Mouse (Mus musculus): ENCODE data around the gene Fndc5. TPM values are rescaled to one million over a fixed set of nuclear protein-coding genes. Genes with fewer than 3 reads are reported as not detected.

Gene Fndc5
- polyA plus RNA-seq, 1 experiment from 2014 or later: 29.1 TPM

- WGBS: 79% methylated on average over 13 of the region's 13 CpGs
- H3K36me3 ChIP-seq (ENCODE audit: control insufficient read depth, insufficient read depth, low read length): peaks cover 46% of the 10 kb centered on the region
- H3K27ac ChIP-seq (replicated peaks; ENCODE audit: low read depth, low read length): peak overlapping the region; percentile 2; the same call in 1 of the 2 replicates
- no peaks in the 10 kb centered on the region for H3K27me3 ChIP-seq (replicated peaks; ENCODE audit: control insufficient read depth, insufficient read depth, low read length)
- H3K4me1 ChIP-seq (ENCODE audit: control insufficient read depth, insufficient read depth, low read length): peaks cover 15% of the 10 kb centered on the region
- no peak overlapping the region for H3K9ac ChIP-seq (ENCODE audit: low read depth, low read length)
- DNase-seq (ENCODE audit: low spot score) (no peak), ATAC-seq (ENCODE audit: low read depth) (no peak)
- no peak overlapping the region for H3K4me3 ChIP-seq (ENCODE audit: low read depth, low read length)
- H3K9me3 ChIP-seq (ENCODE audit: control insufficient read depth, low read length): no peaks in the 10 kb centered on the region
- no peak overlapping the region for H3K4me2 ChIP-seq (ENCODE audit: low read depth, low read length)
Measured at GRCm38 (mm10) chr4:129147552-129148103, 10.8 kb downstream of the Fndc5 start.

- peaks cover 58% of the 10 kb centered on the region for H3K36me3 ChIP-seq (ENCODE audit: control insufficient read depth, insufficient read depth, low read length)
- WGBS: 68% methylated on average over 1 of the region's 1 CpGs
Measured at GRCm38 (mm10) chr4:129149321-129149720, 12.5 kb downstream of the Fndc5 start.

GRCm38 (mm10) chr4:129151276-129151811, 14.5 kb downstream of the Fndc5 start:
- Histone ChIP-seq H3K27me3 (replicated peaks; ENCODE audit: control insufficient read depth, insufficient read depth, low read length) (no peaks in the 10 kb centered on the region), H3K36me3 (ENCODE audit: control insufficient read depth, insufficient read depth, low read length) (peaks cover 78% of the 10 kb centered on the region), H3K4me1 (ENCODE audit: control insufficient read depth, insufficient read depth, low read length) (no peaks in the 10 kb centered on the region), H3K4me2 (ENCODE audit: low read depth, low read length) (no peak overlapping the region), H3K4me3 (ENCODE audit: low read depth, low read length) (no peak overlapping the region), H3K9me3 (ENCODE audit: control insufficient read depth, low read length) (no peaks in the 10 kb centered on the region), H3K27ac (replicated peaks; ENCODE audit: low read depth, low read length) (no peak overlapping the region), H3K9ac (ENCODE audit: low read depth, low read length) (no peak overlapping the region)
- WGBS: 88% methylated on average over 4 of the region's 4 CpGs
- no peak for ATAC-seq (ENCODE audit: low read depth)
- DNase-seq (ENCODE audit: low spot score): no peak

More at GRCm38 (mm10) chr4:129149321-129149720, 12.5 kb downstream of the Fndc5 start:
- DNase-seq (ENCODE audit: low spot score) (no peak), ATAC-seq (ENCODE audit: low read depth) (no peak)
- H3K27me3 ChIP-seq (replicated peaks; ENCODE audit: control insufficient read depth, insufficient read depth, low read length): no peaks in the 10 kb centered on the region
- peaks cover 7% of the 10 kb centered on the region for H3K4me1 ChIP-seq (ENCODE audit: control insufficient read depth, insufficient read depth, low read length)
- H3K9me3 ChIP-seq (ENCODE audit: control insufficient read depth, low read length): no peaks in the 10 kb centered on the region
- H3K27ac ChIP-seq (replicated peaks; ENCODE audit: low read depth, low read length): no peak overlapping the region
- H3K4me3 ChIP-seq (ENCODE audit: low read depth, low read length): no peak overlapping the region
- no peak overlapping the region for H3K4me2 ChIP-seq (ENCODE audit: low read depth, low read length)
- H3K9ac ChIP-seq (ENCODE audit: low read depth, low read length): no peak overlapping the region

- DNase-seq (ENCODE audit: low spot score): no peak
- H3K4me3 ChIP-seq (ENCODE audit: low read depth, low read length): no peak overlapping the region
- H3K4me1 ChIP-seq (ENCODE audit: control insufficient read depth, insufficient read depth, low read length): no peaks in the 10 kb centered on the region
- no peaks in the 10 kb centered on the region for H3K9me3 ChIP-seq (ENCODE audit: control insufficient read depth, low read length)
- H3K9ac ChIP-seq (ENCODE audit: low read depth, low read length): no peak overlapping the region
- no peak overlapping the region for H3K4me2 ChIP-seq (ENCODE audit: low read depth, low read length)
- no peaks in the 10 kb centered on the region for H3K27me3 ChIP-seq (replicated peaks; ENCODE audit: control insufficient read depth, insufficient read depth, low read length)
- no peak for ATAC-seq (ENCODE audit: low read depth)
- WGBS: 87% methylated on average over 5 of the region's 5 CpGs
- peaks cover 79% of the 10 kb centered on the region for H3K36me3 ChIP-seq (ENCODE audit: control insufficient read depth, insufficient read depth, low read length)
- H3K27ac ChIP-seq (replicated peaks; ENCODE audit: low read depth, low read length): no peak overlapping the region
Measured at GRCm38 (mm10) chr4:129157541-129157940, 20.7 kb downstream of the Fndc5 start.

GRCm38 (mm10) chr4:129158549-129158948, 21.8 kb downstream of the Fndc5 start:
- no peak for DNase-seq (ENCODE audit: low spot score)
- 70% methylated on average over 3 of the region's 3 CpGs for WGBS
- Histone ChIP-seq H3K4me3 (ENCODE audit: low read depth, low read length) (no peak overlapping the region), H3K27me3 (replicated peaks; ENCODE audit: control insufficient read depth, insufficient read depth, low read length) (no peaks in the 10 kb centered on the region), H3K27ac (replicated peaks; ENCODE audit: low read depth, low read length) (no peak overlapping the region), H3K4me2 (ENCODE audit: low read depth, low read length) (no peak overlapping the region), H3K4me1 (ENCODE audit: control insufficient read depth, insufficient read depth, low read length) (no peaks in the 10 kb centered on the region), H3K36me3 (ENCODE audit: control insufficient read depth, insufficient read depth, low read length) (peaks cover 73% of the 10 kb centered on the region), H3K9ac (ENCODE audit: low read depth, low read length) (no peak overlapping the region), H3K9me3 (ENCODE audit: control insufficient read depth, low read length) (no peaks in the 10 kb centered on the region)
- ATAC-seq (ENCODE audit: low read depth): no peak

- H3K9me3 ChIP-seq (ENCODE audit: control insufficient read depth, low read length): no peaks in the 10 kb centered on the region
- H3K4me1 ChIP-seq (ENCODE audit: control insufficient read depth, insufficient read depth, low read length): no peaks in the 10 kb centered on the region
- no peak overlapping the region for H3K4me2 ChIP-seq (ENCODE audit: low read depth, low read length)
- 100% methylated on average over 1 of the region's 1 CpGs for WGBS
- DNase-seq (ENCODE audit: low spot score): no peak
- H3K27ac ChIP-seq (replicated peaks; ENCODE audit: low read depth, low read length): no peak overlapping the region
- no peak overlapping the region for H3K4me3 ChIP-seq (ENCODE audit: low read depth, low read length)
- no peaks in the 10 kb centered on the region for H3K27me3 ChIP-seq (replicated peaks; ENCODE audit: control insufficient read depth, insufficient read depth, low read length)
- H3K36me3 ChIP-seq (ENCODE audit: control insufficient read depth, insufficient read depth, low read length): peaks cover 67% of the 10 kb centered on the region
- no peak for ATAC-seq (ENCODE audit: low read depth)
- H3K9ac ChIP-seq (ENCODE audit: low read depth, low read length): no peak overlapping the region
Measured at GRCm38 (mm10) chr4:129161076-129161475, 24.3 kb downstream of the Fndc5 start.

GRCm38 (mm10) chr4:129161581-129162255, 24.9 kb downstream of the Fndc5 start:
- Histone ChIP-seq H3K9ac (ENCODE audit: low read depth, low read length) (no peak overlapping the region), H3K27ac (replicated peaks; ENCODE audit: low read depth, low read length) (no peak overlapping the region), H3K27me3 (replicated peaks; ENCODE audit: control insufficient read depth, insufficient read depth, low read length) (no peaks in the 10 kb centered on the region), H3K4me3 (ENCODE audit: low read depth, low read length) (no peak overlapping the region), H3K4me1 (ENCODE audit: control insufficient read depth, insufficient read depth, low read length) (no peaks in the 10 kb centered on the region), H3K9me3 (ENCODE audit: control insufficient read depth, low read length) (no peaks in the 10 kb centered on the region), H3K36me3 (ENCODE audit: control insufficient read depth, insufficient read depth, low read length) (peaks cover 66% of the 10 kb centered on the region), H3K4me2 (ENCODE audit: low read depth, low read length) (no peak overlapping the region)
- ATAC-seq (ENCODE audit: low read depth): no peak
- no peak for DNase-seq (ENCODE audit: low spot score)
- 82% methylated on average over 4 of the region's 4 CpGs for WGBS

GRCm38 (mm10) chr4:129172529-129172928, 35.7 kb downstream of the Fndc5 start:
- DNase-seq (ENCODE audit: low spot score): no peak
- H3K9ac ChIP-seq (ENCODE audit: low read depth, low read length): no peak overlapping the region
- no peaks in the 10 kb centered on the region for H3K27me3 ChIP-seq (replicated peaks; ENCODE audit: control insufficient read depth, insufficient read depth, low read length)
- no peaks in the 10 kb centered on the region for H3K9me3 ChIP-seq (ENCODE audit: control insufficient read depth, low read length)
- H3K36me3 ChIP-seq (ENCODE audit: control insufficient read depth, insufficient read depth, low read length): peaks cover 82% of the 10 kb centered on the region
- no peaks in the 10 kb centered on the region for H3K4me1 ChIP-seq (ENCODE audit: control insufficient read depth, insufficient read depth, low read length)
- ATAC-seq (ENCODE audit: low read depth): no peak
- H3K27ac ChIP-seq (replicated peaks; ENCODE audit: low read depth, low read length): no peak overlapping the region
- no peak overlapping the region for H3K4me3 ChIP-seq (ENCODE audit: low read depth, low read length)
- 85% methylated on average over 1 of the region's 1 CpGs for WGBS
- H3K4me2 ChIP-seq (ENCODE audit: low read depth, low read length): no peak overlapping the region

GRCm38 (mm10) chr4:129179560-129179959, 42.8 kb downstream of the Fndc5 start:
- Histone ChIP-seq H3K4me3 (ENCODE audit: low read depth, low read length) (no peak overlapping the region), H3K9ac (ENCODE audit: low read depth, low read length) (no peak overlapping the region), H3K27ac (replicated peaks; ENCODE audit: low read depth, low read length) (no peak overlapping the region), H3K4me1 (ENCODE audit: control insufficient read depth, insufficient read depth, low read length) (no peaks in the 10 kb centered on the region), H3K36me3 (ENCODE audit: control insufficient read depth, insufficient read depth, low read length) (peaks cover 76% of the 10 kb centered on the region), H3K27me3 (replicated peaks; ENCODE audit: control insufficient read depth, insufficient read depth, low read length) (no peaks in the 10 kb centered on the region), H3K4me2 (ENCODE audit: low read depth, low read length) (no peak overlapping the region), H3K9me3 (ENCODE audit: control insufficient read depth, low read length) (no peaks in the 10 kb centered on the region)
- peak; percentile 20 for DNase-seq (ENCODE audit: low spot score)
- no peak for ATAC-seq (ENCODE audit: low read depth)
- WGBS: 45% methylated on average over 1 of the region's 1 CpGs
